Mouse (Mus musculus) liver, adult 2 months (tissue): ENCODE measurements around the gene Prkcd. TPM values are rescaled to one million over a fixed set of nuclear protein-coding genes. Genes with fewer than 3 reads are reported as not detected.
A peak's percentile ranks its signal among the peaks of the same experiment; 100 is the strongest.

Source experiments
- DNase-seq: peaks from one replicate; pipeline ENCODE4 v3.0.0-alpha.2; 2011; ENCODE audit warnings: low read depth, low spot score; ENCODE audit errors: extremely low read depth
- H3K27ac ChIP-seq: fragments of 200-500 bp; replicated peaks from 2 replicates; pipeline ENCODE4 v1.5.1; 2012; ENCODE audit warnings: low read depth, mild to moderate bottlenecking, control low read depth, inconsistent platforms, low read length; ENCODE audit not compliant: insufficient read depth
- H3K27me3 ChIP-seq: fragments of 200-500 bp; 2 replicates; pipeline ENCODE4 v1.6.1; 2012; ENCODE audit warnings: mild to moderate bottlenecking, moderate library complexity, low read length, inconsistent platforms; ENCODE audit not compliant: control insufficient read depth, insufficient read depth
- H3K36me3 ChIP-seq: fragments of 200-500 bp; 2 replicates; pipeline ENCODE4 v1.6.1; 2012; ENCODE audit warnings: low read length, inconsistent platforms; ENCODE audit not compliant: control insufficient read depth, insufficient read depth
- H3K4me1 ChIP-seq: fragments of 200-500 bp; 2 replicates; pipeline ENCODE4 v1.6.1; 2011; ENCODE audit warnings: low read length; ENCODE audit not compliant: control insufficient read depth, insufficient read depth
- H3K4me3 ChIP-seq: fragments of 200-500 bp; 2 replicates; pipeline ENCODE4 v1.5.1; 2011; ENCODE audit warnings: low read depth, mild to moderate bottlenecking, control low read depth, low read length, moderate library complexity; ENCODE audit not compliant: insufficient read depth
- H3K79me2 ChIP-seq: fragments of 200-500 bp; 2 replicates; pipeline ENCODE4 v1.6.1; 2012; ENCODE audit warnings: inconsistent platforms, mild to moderate bottlenecking, low read length, moderate library complexity; ENCODE audit not compliant: control insufficient read depth, insufficient read depth
- H3K9ac ChIP-seq: fragments of 200-500 bp; 2 replicates; pipeline ENCODE4 v1.6.1; 2012; ENCODE audit warnings: low read depth, mild to moderate bottlenecking, control low read depth, inconsistent platforms, low read length
- CTCF ChIP-seq: fragments of 200-500 bp; IDR thresholded peaks from 2 replicates; pipeline ENCODE4 v1.5.1; 2011; ENCODE audit warnings: low read depth, low read length, control low read depth
- POLR2A ChIP-seq: fragments of 200-500 bp; IDR thresholded peaks from 2 replicates; pipeline ENCODE4 v1.6.1; 2011; ENCODE audit warnings: low read length, control low read depth; ENCODE audit not compliant: insufficient read depth; ENCODE audit errors: extremely low read depth
- WGBS: fragments of 180-500 bp; shearing (Covaris S2); methylation state at CpG from one replicate; pipeline ENCODE4 v1.1.7; 2018; 5-methylcytosine and 5-hydroxymethylcytosine counted together
- polyA plus RNA-seq: library from polyadenylated mRNA; depleted of rRNA; stranded (reverse); fragments of >200 nt; gene quantifications from 2 replicates; pipeline ENCODE4 v1.2.3, GENCODE M21; 2012
- total RNA-seq: library from RNA; depleted of rRNA; stranded (reverse); fragments of >200 nt; gene quantifications from 2 replicates; pipeline ENCODE4 v1.2.3, GENCODE M21; 2014

Prkcd gene
- total and polyA plus RNA-seq, 2 experiments = 7.7 to 14.9 TPM

DNA sequence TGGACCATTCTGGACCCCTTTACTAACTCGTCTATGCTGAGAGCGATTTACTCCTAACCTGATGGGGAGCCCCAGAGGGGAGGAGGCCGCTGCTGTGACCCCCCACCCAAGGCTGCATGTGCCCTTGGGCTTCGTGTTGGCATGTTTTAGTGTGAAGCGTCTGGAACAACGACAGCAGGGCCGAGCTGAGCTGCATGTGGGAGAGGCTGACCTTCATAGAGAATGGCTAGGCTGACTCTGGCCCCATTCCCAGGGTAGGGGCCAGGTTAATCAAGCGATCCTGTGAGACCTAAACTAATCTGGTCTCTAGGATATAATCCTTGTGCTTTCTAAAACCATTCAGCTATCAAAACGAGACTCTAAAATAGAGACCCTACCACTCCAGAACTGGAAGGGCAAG, 68.3 kb downstream of the Prkcd start:
- 80% methylated on average over 9 of the region's 9 CpGs for WGBS
- Histone ChIP-seq H3K36me3 (peaks cover 16% of the 10 kb centered on the region; the same call in 1 of the 2 replicates), H3K79me2 (peaks cover 6% of the 10 kb centered on the region; the same call in 1 of the 2 replicates), H3K4me1 (peaks cover 3% of the 10 kb centered on the region), H3K4me3 (no peak overlapping the region), H3K27me3 (no peaks in the 10 kb centered on the region), H3K27ac (no peak overlapping the region), H3K9ac (no peak overlapping the region)
- DNase-seq = no peak
- TF ChIP-seq POLR2A (no peak), CTCF (no peak)

DNA sequence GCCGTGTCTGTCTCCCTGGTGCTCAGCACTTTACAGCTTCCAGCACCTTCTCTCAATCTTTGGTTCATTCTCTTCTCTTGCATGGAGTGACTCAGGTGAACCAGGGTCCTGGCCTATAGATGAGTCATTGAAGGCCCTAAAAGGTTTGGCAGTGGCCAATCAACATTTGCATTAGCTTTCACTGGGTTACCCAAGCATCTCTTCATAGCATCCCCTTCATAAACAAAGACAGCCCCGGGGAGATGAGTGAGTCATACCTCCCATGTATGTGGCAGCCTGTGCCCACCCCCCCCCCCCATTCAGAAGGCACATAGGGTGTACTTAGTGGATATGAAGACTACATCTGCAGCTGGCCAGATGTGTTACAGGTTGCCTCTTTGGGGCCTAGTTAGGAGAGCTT, 69.4 kb downstream of the Prkcd start:
- Histone ChIP-seq H3K27me3 (no peaks in the 10 kb centered on the region), H3K4me1 (peaks cover 4% of the 10 kb centered on the region), H3K27ac (no peak overlapping the region), H3K9ac (no peak overlapping the region), H3K36me3 (peaks cover 16% of the 10 kb centered on the region; the same call in 1 of the 2 replicates), H3K4me3 (no peak overlapping the region), H3K79me2 (peaks cover 6% of the 10 kb centered on the region; the same call in 1 of the 2 replicates)
- DNase-seq = no peak
- WGBS = 83% methylated on average over 2 of the region's 2 CpGs
- TF ChIP-seq CTCF = no peak
- no peak for TF ChIP-seq POLR2A

DNA sequence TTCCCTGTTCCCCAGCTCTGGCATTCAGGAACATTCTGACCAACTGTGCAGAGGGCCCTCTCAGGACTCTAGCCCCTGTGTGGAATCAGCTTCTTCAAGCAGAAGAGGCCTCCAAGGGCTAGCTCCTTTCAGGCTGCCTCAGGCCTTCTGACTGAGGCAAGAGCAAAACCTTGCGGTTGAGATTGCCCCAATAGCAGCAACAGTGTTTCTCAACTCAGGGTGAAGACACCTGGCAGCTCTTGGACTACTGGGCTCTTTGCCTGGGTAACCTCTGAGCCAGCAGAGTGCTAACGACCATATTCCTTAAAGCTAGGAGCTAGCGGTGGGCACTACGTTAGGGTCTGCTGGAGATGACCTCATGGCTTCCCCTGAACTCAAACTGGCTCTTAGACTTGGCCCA, 72.8 kb downstream of the Prkcd start:
- Histone ChIP-seq H3K27ac (peak overlapping the region; percentile 17; the same call in 1 of the 2 replicates), H3K36me3 (no peaks in the 10 kb centered on the region; the same call in 1 of the 2 replicates), H3K79me2 (peaks cover 25% of the 10 kb centered on the region; the same call in 1 of the 2 replicates), H3K4me3 (no peak overlapping the region), H3K9ac (peak overlapping the region; percentile 4; the same call in 1 of the 2 replicates), H3K4me1 (peaks cover 21% of the 10 kb centered on the region), H3K27me3 (no peaks in the 10 kb centered on the region)
- peak; percentile 87 for DNase-seq
- WGBS = 18% methylated on average over 4 of the region's 4 CpGs
- TF ChIP-seq POLR2A = no peak
- no peak for TF ChIP-seq CTCF

DNA sequence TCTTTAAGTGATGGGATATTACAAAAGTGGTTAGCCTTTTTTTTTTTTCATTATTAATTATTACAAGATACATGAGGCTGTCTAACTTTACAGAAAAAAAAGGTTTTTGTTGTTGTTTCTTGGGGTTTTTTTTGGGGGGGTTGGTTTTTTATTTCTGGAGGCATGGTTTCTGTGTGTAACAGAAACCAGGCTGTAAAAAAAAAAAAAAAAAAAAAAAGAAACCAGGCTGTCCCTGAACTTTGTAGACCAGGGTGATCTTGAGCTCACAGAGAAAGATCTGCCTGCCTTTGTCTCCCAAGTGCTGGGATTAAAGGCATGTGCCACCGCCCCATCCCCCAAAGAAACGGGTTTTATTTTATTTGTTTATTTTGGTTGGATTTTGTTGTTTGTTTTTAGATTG, 74.0 kb downstream of the Prkcd start:
- no peaks in the 10 kb centered on the region for H3K27me3 ChIP-seq
- peaks cover 22% of the 10 kb centered on the region; the same call in 1 of the 2 replicates for H3K79me2 ChIP-seq
- DNase-seq = no peak
- H3K9ac ChIP-seq = no peak overlapping the region
- H3K27ac ChIP-seq = no peak overlapping the region
- no peak overlapping the region for H3K4me3 ChIP-seq
- TF ChIP-seq CTCF (no peak), POLR2A (no peak)
- 92% methylated on average over 2 of the region's 2 CpGs for WGBS
- no peaks in the 10 kb centered on the region; the same call in 1 of the 2 replicates for H3K36me3 ChIP-seq
- peaks cover 23% of the 10 kb centered on the region for H3K4me1 ChIP-seq

DNA sequence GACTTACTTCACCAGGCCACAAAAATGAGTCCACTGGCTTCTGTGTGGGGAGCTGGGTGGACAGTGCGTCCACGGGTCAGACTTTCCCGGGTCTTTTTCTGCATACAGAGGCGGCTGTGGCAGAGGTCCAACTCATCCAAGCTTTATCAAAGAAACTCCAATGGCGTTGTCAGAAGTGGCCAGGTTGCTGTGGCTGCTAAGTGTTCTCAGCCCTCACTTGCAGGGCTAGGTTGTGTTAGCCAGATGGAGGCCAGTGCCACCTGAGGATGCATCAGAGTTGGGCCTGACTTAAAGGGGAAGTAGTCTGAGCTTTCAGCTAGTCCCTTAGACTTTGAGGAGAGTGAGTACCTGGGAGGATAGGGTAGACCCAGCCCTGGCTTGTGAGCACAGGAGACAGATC, 74.5 kb downstream of the Prkcd start:
- Histone ChIP-seq H3K4me1 (peaks cover 23% of the 10 kb centered on the region), H3K36me3 (no peaks in the 10 kb centered on the region; the same call in 1 of the 2 replicates), H3K27me3 (no peaks in the 10 kb centered on the region), H3K4me3 (no peak overlapping the region), H3K9ac (no peak overlapping the region), H3K79me2 (peaks cover 22% of the 10 kb centered on the region; the same call in 1 of the 2 replicates), H3K27ac (no peak overlapping the region)
- no peak for DNase-seq
- no peak for TF ChIP-seq POLR2A
- TF ChIP-seq CTCF = no peak
- WGBS = 36% methylated on average over 5 of the region's 5 CpGs
